Mouse (Mus musculus) lung, postnatal 10 days (tissue): Measurements from ENCODE around the gene Foxp1.

Experiments
- DNase-seq: peaks from one replicate; pipeline ENCODE4 v3.0.0; 2021

The Foxp1 gene

DNA sequence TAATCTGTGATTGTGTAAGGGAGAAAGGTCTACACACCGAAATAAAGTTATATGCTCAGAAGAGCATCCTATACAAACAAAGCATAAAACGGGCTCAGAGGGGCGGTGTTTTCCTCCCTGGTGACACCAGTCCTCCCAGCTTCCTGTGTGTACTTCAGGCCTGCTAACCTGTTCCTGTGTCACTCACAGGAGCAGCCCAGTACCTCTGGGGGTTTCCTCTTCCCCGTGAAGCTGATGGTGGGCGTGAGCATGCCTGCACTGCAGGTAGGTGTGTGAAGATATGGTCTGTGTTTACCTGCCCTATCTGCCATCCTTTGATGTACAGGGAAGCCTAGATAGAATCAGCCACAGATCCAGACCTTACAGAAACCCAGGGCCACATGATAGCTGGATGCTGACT, 142.4 kb downstream of the Foxp1 start:
- peak; percentile 22 for DNase-seq

DNA sequence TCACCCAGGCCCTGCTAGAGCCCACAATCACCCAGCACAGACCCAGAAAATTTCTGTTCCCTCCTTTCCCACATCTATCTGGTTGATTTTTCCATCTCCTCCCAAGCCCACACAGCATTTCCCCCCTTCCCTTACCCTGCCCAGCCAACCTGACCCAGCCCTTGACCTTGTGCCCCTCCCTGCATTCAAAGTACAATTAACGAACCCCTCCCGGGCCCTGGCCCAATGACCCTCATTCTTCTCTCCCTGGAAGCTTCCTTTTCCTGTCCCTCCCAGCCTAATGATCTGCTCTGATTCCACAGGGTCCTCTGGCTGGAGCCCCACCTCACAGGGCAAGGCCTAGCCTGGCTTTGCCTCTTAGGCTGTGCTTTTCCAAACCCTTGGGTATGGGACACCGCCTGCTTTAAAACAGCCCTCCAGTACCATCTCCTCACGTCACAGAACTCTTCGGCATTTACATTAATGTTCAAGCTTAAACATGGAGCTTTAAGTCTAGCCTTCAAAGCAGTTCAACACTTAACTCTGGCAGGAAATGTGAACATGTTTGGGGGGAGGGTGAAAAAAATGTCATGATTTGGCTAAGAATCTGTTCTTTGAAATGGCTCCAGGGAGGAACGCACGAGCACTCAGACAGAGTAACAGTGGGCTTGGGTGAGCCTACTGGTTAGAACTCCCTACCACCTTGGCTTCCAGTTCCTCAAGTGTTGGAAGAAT, 143.4 kb downstream of the Foxp1 start:
- DNase-seq: peak; percentile 81

DNA sequence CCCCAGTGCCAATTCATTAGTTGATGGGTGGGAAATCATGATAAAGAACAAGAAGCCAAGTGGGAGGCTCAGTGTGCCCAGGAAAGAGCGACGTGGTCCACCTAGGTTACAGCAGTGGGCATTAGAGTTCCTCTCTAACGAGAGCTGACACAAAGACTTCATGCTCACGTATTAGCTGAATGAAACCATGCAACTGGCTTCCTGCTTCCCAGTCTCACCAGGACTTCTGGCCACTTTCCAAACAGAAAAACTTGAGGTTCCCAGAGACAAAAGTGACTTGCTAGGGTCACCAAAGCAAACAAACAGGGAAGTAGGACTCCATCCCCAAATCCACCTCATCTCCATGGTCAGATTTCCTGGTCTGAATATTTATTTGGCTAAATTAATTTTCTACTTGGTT, 144.8 kb downstream of the Foxp1 start:
- DNase-seq: peak; percentile 37

DNA sequence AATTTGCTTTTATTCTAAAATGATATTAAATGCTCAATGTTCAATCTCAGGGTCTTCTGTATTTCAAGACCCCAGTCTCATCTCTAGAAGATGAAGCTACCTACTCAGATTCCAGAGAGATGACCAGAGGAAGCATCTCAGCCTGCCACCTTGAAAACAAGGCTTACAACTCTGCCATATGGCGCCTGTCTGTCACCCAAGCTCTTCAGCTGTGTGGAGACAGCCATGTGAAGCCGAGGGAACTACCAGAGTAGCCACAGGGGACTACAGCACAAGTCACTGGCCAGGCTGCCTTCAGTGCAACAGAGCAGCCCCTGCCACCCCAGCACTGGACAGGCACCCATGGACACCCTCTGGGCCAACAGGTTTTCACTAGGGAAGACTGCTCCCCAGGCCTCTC, 145.4 kb downstream of the Foxp1 start:
- no peak for DNase-seq

DNA sequence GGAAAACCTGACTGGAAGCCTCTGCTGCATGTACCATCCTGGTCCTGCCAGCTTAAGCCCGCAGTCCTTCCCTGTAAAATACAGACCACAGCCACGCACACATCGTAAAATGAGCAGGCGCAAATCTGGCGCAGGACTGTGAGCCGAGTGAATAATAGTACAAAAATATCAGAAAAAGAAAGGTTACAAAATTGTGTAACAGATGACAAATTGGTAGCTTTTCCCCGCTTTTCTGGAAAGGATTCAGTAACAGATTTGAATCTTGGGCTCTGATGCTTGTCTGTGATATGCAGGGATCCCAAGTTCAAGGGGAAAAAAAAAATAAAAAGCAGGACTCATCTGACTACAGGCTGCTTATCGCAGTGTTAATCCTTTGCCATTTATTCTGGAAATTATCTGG, 145.8 kb downstream of the Foxp1 start:
- DNase-seq: no peak

DNA sequence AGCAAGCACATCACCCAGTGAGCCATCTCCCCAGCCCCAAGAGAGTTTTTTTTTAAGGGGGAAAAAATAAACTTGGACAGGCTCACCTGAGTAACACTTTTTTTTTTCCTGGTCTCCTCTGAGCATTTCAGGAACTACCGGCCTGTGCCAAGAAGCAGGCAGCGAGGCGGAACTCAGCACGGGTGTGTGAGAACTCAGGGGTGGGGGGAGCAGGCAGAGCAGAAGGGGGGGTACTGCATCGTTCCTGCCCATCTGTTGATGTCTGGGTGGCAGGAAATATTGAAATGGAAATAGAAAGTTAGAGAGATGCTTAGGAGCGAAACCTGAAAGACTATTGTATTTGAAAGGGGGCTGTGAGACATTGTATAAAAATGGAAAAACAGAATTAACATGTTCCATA, 146.7 kb downstream of the Foxp1 start:
- no peak for DNase-seq

DNA sequence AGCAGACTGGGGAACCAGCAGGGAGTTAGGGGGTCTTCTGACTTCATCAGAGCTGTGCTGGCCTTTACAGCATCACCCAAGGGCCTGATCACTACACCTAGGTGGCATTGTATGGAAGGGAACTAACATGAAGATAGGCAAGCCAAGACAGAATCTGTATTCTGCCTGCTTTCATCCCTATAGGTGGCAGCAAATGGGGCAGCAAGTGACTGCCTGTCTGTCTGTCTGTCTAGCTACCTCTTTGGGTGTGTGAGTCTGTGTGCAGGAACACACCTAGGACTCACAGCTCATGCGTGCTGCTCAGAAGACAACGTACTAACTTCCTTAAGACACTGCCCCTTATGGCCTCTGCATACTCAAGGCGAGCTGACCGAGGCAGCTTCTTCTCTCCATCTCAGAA, 147.1 kb downstream of the Foxp1 start:
- DNase-seq: no peak

DNA sequence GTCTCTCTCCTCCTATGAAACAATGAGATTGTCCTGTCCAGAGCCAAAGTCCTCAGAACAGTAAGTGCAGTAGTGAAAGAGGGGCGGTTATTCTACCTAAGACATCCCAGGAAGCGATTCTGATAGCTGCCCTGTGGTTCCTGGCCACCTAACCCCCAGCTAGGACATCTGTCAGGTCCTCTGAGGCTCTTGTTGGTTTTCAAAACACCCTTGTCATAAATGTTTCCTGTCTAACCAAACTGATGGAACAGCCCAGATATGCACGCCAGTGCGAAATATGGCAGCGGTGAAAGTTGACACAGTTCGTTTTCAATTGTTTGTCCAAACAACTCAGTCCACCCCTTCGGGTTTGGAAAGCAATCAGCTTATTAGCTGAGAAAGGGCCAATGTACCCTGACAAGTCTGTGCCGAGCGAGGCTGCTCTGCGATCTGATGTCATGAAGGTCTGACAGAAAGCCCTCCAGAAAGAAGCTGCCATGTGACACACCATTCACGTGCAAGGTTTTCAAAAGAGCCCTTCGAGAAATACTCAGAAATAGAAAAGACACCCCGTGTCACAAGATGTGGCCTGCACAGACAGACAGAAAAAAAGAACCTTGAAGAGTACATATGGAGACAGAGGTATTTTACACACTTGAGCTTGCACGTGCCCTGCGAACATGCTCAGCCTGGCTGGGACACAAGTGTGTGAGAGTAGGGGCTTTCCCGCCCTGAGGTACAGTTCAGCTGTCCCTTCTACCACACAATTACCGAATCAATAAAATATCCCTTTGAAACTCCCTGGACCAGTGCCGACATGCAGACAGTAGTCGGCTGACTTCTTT, 147.9 kb downstream of the Foxp1 start:
- peak; percentile 77 for DNase-seq

DNA sequence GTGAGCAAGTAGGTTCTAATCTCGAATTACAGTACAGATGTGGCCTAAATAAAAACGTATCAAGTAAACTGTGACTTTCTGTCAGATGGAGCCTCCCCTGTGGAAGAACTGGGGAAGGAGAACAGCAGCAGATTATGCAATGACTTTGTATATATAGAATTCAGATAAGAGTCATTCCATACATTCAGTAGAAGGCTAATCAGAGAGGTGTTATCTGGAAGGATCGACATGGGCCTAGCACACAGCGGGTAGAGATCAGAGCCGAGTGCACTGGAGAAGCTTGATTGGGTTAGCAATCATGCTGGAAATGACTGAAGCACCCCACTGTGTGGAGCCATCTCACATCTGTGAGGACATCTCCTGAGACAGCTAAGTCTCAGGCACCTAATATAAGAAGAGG, 150.1 kb downstream of the Foxp1 start:
- no peak for DNase-seq

DNA sequence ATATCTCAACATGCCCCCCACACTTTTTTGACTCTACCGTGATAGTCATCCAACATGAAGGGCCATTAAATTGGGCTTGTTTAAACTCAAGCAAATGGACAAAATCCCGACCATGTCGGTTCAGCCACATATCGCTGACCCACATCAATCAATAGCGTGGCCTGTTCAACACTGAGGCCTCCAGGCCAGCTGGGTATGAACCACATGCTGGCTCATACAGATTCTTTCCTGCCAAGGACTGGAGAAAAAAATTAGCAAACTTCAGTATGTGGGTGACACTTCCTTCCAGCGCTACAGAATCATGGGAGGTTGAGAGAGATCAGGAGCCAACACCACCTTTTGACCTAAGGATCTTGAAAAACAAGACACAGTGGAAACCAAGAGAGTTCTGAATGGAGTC, 150.5 kb downstream of the Foxp1 start:
- no peak for DNase-seq

DNA sequence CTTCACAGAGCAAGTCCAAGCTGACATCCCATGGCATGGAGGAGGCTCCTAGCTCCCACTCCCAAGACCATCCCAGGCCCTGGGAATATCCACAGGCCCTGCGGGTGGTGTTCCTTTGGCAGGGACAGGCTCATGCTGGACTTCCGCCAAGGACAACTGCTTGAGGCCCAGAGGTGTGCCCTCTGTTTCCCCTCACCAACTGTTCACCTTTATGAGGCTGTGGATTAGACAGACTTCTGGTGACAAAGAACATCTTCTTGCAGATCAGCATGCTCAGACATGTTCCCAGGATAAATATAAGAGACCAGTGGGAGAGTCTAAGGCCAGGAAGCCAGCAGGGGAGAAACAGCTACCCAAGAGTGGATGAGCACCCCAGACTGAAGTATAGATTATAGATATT, 152.6 kb downstream of the Foxp1 start:
- no peak for DNase-seq

DNA sequence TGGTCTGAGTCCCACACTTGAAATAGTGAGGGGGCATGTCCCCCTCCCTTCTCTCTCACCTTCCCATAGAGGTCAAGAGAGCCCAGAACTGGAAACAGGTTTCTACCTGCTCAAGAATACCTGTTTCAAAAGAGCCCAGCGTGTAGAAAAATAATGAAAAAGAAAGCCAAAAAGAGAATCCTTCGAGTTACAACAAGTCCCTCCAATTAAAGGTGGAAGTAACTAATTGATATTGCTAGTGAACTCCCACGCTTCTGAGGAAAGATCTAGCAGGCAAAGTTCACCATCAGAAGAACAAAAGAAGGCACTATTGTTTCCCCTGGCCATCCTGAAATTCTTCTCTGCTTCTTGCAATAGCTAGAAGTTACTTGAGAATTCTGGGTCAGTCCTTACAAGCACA, 153.4 kb downstream of the Foxp1 start:
- DNase-seq: no peak

DNA sequence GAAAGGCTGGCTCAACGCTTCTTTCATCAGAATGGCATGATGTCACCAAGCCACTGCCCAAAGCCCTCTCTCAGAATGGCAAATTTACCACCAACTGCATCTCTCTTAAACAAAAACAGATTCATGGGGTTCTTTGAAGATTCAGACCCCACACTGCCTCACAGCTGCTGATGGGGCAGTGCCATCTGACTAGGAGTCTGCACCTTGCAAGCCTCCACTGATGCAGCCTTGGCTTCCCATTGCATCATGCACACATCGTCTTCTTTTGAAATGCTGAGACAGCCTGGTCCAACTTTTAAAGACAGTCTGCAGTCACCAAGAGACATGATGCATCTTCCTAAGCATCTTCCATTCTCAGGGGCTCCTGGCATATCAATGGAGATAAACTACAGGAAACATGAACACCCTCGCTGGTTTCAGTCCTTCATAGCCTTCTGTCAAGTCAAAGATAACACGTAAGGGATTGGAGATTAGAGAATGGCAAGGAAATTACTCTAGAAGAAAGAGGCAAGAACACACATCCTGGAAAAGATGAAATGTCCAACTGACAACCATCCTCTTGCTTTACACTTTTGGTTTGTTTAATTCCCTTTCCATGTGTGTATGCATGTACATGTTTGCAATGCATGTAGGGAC, 154.3 kb downstream of the Foxp1 start:
- no peak for DNase-seq

DNA sequence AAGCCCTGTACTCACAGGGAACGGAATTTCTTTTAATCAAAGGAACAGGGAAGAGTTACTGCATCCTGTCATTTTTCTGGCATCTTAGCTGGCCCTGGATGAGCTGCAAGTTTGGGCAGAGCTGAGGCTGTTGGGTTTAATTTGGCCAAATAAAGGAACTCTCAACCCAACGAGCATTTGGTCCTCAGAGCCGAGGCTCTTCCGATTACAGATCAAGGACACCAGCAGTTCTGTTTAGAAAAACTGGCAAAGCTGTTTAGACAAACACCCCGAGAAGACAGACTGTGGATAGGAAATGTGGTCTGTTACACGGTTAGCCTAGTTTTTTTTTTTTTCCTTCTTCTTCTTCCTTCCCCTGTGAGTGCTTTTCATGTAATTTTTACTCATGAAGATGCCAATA, 158.0 kb downstream of the Foxp1 start:
- DNase-seq: peak; percentile 67

DNA sequence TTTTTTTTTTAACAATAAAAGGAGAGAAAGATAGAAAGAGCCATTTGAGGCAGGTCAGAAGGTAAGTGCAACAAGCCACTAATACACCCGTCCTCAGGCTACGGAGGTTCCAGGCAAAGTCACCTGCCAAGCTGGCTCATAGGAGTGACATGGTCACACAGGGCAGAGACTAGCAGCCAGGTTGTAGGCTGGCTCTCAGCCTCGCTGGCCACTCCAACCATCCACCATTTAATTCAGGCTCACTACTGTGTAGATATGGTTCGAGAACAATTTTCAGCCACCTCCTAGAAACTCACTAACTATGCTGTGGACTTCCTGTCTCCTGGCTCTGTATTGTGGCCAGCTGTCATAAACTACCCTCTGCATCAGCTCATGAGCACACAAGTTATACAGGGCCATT, 161.9 kb downstream of the Foxp1 start:
- no peak for DNase-seq

DNA sequence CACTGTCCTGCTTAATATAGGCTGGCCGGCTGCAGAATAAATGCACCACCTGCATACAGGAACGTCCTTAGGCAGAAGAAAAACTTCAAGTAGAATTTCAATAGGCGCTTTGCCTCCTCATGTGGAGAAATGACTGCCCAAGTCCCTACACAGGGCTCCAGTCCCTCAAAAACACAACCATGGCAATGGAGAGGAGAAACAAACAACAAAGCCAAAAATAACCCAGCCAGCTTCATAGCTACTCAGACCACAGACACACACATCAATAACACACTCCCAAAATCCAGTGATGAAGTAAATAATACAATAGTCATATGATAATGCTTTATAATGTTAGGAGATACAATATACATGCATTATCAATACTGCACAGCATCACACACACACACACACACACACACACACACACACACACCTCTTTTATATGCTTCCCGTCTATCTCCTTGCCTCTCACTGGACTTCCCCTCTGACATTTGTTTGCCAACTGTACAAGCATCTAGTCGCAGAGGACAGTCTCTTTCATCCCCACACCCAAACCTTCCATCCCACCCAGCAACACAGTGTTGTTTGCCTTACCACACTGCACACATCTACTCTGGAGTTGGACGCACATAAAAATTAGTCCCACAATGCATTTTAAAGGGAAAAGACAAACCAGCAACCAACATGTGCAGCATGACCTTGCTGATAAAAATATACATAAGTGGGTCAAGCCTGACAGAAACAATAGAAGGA, 162.6 kb downstream of the Foxp1 start:
- peak; percentile 24 for DNase-seq

DNA sequence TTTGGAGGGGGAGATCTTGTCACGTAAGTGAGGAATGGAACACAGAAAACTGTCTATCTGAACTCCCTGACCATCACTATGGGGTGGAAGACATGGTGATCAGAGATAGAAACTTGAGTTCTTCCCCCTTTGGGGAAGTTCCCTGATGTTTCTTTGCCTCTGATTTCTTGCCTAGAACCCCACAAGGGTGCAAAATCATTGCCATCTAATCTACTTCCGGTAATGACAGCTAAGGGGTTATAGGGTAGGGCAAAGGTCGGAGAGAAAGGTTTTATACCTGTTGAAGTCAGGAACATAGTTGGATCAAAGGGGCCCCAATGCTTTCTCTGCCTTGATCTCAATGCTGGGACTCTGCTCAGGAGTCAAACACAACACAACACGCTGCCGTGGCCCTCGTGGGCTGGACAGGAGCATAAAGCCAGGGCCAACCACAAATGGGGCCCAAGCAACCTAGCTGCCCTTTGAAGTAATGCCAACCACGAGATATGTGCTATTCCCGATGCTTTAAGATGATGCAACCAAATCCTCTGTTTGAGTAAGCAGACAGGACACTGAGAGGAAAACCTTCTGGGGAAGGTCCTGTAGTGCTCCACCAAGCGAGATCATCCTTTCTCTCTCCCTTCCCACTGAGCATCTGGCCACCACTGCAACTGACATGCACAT, 163.4 kb downstream of the Foxp1 start:
- DNase-seq: no peak

DNA sequence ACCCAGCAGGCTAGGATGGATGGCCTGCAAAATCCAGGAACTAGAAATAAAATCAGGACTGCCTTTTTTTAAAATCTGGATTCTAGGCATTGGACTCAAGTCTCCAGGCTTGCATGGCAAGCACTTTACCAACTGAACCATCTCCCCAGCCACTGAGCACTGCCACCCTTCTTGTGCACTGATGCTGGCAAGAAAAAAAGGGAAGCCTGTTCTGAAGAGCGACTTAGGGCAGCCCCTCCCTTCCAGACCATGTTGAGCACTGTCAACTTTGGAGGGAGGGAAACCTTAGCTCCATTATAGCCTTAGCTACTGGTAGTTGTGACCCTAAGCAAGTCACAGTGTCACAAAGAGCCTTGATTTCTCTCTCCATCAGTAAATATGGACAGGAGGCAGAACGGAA, 164.6 kb downstream of the Foxp1 start:
- DNase-seq: no peak

DNA sequence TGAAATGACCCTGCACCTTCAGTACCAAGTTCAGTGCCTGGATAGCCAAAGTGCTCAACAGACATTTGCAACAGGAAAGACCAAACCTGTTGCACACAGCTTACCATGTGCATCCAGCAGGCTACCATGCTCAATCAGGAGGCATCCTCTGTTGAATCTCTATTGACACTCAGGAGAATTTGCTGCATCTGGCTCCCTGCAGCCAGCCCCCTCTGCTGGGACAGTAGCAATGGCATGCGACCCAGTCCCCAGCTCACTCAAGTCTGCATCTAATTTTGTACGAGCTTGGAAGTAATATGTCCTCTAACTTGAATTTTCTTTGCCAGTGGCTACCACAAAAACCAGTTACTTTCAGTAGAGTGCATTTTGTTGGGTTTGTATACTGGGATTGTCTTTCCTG, 168.2 kb downstream of the Foxp1 start:
- no peak for DNase-seq

DNA sequence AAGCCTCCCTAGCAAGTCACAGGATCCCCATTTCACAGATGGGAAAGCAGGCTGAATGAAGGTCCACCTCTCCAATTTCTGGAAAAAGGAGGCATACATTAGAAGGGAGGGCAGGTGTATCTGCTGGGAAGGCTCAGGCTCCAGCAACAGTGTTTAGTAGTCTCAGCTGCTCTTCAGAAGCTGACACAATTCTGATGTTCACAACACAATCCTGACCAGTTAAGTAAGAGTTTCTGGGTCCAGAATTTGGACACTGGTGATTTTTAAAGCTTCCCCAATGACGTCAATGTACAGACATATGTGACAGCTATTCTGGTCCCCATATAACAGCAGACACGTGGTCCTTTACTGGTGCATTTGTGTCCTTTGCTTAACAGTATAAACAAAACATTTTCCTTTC, 169.1 kb downstream of the Foxp1 start:
- no peak for DNase-seq

DNA sequence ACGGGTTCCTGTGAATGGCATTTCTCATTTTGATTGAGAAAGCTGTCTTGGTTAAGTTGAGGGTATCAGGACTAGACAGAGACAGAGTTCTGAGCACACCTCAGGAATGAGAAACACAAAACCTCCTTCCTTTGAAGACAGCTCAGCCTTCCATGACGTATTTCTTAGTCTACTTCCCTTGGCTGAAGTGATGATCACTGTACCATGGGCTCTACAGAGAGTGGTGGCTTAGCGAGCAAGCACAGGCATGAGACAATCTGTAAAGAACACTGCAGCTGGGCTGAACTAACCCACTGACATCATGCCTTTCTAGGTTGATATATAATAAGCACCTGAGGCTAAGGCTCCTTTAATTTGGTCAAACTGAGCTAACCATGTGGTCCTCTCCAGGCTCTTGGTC, 172.0 kb downstream of the Foxp1 start:
- no peak for DNase-seq

DNA sequence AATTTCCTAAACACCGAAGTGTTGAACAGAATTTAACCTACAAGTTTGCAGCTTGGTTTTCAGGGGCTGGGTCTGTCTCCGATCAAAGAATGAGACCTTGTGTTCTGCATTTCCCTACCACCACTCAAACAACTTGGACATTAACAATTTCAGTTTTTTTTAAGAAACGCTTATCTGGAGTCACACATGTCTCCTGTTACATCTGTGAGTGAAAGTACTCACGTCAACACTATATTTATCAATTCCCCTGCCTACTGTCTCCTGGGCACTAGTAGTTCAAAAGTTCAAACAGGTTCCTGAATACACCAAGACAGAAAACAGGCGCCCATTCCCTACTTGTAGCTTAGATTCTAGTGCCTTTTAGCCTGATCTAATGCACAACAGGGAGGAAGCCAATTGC, 172.4 kb downstream of the Foxp1 start:
- no peak for DNase-seq

DNA sequence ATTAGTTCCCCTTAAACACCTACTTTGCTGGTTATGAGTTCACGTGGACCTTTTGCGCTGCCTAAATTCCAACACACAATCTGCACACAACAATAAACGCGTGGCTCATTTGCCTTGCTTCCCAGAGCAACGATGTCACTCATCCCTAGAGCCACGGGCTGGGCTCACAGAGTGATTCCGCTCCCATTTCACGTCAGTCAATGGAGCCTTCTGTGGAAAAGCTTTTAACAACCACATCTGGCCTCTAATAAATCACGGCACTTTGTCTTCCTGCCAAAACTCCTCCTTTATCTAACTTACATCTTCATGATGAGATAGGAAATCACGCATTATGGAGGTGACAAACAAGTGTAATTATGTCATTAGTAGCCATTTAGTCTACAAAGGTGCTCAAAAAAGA, 174.7 kb downstream of the Foxp1 start:
- DNase-seq: no peak
